Mouse (Mus musculus) skeletal muscle tissue, adult 2 months (tissue): Measurements from ENCODE around the gene Ptx4.

Experiments used
- DNase-seq: peaks from one replicate; pipeline ENCODE4 v3.0.0-alpha.2; 2012; ENCODE audit warnings: low read depth, low spot score

Gene Ptx4

DNA sequence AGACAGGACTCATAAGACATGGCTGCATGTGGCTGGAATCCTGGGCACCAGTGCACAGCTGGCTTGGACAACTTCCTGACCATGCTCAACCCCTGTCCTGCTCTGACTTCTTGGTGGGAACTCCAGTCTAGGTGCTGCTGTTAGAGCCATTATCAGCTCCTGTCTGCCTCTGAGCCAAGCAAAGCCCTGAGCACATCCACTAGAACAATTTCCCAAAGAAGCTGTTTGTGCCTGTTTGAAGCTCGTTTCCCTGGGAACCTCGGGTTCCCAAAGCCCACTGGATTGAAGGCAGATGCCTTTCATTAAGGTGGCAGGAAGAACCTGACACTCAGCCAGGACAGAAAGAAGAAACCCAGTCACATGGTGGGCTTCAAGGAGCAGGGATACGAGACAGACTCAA is at the start of gene Ptx4:
Gene Ptx4, plus strand, starts transcription at position 355 of the 400 bp plus-strand sequence.
- peak; percentile 27 for DNase-seq

DNA sequence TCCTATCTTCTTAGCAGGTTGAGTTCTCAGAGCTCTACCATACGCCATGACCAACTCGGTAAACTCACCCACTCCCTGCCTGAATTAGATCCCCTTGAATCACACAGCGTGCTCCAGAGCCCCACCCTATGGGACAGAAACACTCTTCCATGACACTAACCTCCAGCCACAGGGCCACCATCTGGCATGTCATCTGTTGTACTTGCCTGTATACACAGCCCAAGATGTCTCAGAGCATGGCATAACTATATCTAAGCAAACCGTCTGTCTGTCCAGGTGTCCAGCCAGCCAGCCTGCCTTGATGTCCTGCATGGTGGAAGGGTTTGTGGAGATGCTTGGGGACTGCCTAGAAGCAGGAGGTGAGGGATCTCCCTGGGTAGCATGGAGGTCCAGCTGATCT is 43.7 kb upstream of the Ptx4 start:
- no peak for DNase-seq

DNA sequence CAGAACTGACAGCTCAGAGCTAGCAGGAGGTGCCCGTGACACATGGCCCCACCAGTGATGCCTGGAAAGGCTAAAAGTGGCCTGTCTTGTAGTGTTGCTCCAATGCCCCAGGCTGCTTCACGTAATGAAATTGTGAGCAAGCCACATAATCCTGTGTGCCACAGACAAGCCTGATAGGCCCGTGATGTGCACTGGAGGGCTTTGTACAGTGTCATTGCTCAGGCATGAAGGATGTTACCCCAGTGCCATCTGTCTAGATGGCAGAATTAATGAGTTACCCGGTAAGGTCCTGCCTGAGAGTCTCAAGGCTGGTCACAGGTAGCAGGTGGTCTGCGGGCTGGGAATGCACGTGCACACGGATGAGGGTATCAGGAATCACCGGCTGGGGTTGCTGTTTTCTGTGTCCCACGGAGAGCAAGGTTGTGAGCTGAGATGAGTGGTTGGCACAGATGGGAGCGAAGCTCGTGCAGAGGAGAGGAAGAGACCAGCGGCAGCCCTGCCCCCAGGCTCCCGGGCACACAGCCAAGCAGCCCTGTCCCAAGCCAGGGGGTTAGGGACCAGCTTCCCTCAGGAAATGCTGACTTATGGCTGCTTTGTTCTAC is 42.7 kb upstream of the Ptx4 start:
- DNase-seq: no peak

DNA sequence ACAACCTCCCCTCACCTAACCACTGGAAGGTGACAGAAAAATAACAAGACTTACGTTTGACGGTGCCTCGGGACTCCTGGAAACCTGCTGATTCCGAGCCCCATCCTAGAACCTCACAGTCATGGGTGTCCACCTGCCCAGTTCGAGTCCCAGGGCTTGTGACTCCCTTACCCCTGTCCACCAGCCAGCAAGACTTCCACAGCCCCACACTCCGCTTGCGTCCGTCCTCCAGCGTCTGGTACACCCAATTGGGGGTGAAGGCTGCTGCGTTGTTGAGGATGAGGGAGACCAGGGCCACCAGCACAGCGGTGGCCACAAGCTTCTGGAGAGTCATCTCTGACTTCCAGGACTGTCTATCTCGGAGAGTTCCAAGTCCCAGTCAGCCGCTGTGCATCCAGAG is 40.4 kb upstream of the Ptx4 start:
- DNase-seq: no peak

DNA sequence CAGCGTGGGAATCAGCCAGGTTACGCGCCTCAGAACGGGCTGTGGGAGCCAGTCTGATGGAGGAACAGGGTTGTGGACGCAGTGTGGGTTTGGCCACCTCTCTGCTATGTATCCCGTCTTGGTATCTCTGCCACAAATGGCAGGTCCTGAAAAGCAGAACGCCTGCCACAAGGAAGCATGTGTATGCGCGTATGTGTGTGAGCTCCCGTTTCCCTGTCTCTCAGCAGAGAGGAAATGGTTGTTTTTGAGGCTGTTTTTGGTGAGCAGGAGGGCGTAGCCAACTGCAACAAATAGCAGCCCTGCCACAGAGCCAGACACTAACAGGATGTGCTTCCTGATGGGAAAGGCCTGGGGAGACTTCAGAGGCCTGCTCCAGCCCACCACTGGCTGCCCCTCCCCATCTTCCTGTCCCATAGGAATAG is 39.6 kb upstream of the Ptx4 start:
- DNase-seq: peak; percentile 63

DNA sequence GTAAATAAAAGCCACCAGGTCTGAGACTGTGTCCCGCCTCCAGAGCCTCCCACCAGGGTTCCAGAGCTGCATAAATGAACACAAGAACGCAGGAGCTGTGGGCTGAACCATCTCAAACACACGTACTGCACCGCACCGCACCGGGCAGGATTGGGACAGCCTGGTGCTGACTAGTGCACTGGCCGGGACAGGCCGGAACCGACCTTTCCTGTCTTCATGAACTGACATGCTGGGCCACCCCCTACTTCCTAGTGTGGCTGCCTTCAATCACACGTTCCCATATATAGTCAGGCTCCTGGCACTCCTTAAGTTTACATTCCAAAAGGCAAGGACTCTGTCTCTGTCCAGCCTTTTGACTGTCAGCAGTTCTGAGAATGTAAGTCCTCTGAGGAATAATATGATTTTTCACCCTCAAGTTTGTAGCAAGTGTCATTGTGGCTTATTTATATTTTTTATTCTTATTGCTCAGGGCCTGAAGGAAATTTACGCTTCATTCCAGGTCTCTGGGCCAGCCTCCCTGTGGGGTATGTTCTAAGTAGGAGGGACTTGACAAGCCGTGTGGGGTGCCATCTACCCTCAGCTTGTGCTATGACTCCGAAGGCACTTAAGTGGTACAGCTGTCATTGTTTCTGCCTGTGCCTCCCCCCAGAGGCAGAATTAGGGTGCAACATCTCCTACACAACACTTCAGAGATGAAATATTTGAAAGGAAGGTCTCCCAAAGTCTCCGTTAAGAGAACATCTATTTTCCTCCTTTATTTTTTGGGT is 38.3 kb upstream of the Ptx4 start:
- no peak for DNase-seq

DNA sequence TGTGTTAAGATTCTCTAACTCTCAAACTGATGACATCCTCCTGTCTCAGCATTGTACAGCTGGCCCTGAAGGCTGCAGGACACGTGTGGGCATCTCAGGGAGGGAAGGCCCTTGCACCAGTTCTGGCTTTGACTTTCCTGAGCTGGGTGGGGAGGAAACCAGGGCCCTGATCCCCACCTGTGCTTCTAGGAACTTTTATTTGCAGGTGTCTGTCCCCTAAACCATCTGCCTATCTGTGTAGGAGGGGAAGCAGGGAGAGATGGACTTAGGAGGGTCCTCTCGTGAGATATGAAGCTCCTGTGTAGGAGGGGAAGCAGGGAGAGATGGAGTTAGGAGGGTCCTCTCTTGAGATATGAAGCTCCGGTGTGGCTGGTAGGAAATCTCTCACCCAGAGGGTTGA is 37.7 kb upstream of the Ptx4 start:
- no peak for DNase-seq

DNA sequence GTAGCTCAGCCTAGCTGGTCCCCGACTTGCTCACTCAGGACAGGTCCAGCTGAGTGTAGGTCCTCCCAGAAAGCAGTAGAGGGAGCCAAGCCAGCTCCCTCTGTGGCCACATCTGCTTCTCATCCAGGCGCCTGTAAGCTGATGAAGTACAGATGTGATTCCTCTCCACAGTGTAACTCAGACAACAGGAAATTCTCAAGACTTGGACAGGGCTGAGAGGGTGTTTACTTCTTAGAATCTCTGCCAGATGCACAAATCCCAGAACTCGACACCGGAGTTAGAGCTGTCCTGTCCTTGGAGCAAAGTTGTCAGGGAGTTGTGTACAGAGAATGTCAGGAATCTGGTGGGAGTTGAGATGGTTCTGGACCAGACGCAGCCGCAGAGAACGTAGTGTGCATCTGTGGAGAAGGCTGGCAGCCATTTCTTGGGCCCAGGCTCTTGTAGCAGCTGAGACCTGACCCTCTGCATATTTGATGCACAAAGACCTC is 37.1 kb upstream of the Ptx4 start, which contains the start of gene Tmem204:
Gene Tmem204, minus strand, starts transcription at position 148 of the 488 bp plus-strand sequence.
- DNase-seq: peak; percentile 89

DNA sequence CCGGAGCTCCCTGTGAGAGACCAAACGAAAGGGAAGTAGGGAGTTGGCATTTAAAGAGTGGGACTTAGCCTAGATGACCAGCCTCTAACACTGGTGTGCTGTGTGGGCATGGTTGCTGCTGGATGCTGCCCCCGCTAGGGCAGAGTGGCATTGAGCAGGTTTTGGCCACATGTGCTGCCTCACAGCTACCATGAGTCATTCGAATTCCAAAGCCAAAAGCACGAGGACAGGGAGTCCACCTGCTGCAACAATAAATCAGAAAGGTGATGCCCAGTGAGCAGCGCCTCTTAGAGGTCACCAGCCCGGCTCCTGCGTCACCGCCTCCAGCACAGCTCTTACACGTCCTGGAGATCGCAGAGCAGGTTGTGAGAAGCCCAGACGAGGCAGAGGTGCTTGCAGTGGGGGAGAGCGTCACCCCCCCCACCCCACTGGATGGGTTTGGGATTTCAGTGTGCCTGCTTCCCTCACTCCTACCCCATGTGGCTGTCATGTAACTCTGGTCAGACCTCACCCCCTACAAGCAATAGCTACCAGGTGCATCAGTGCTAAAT is 35.6 kb upstream of the Ptx4 start:
- DNase-seq: peak; percentile 89

DNA sequence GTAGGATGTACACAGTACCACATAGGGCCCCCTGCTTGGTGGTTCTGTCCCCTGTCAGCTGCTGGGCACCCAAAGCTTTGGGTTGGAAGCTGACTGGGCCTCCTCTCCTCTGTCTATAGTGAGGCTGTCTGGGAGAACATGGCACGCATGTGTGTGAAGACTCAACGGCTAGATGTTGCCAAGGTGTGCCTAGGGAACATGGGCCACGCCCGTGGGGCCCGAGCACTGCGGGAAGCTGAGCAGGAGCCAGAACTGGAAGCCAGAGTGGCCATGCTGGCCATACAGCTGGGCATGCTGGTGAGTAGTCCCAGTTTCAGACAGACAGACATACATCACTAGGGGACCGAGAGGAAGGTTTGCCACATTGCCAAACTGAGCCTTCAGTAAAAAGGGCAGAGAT is 33.8 kb upstream of the Ptx4 start:
- DNase-seq: no peak

DNA sequence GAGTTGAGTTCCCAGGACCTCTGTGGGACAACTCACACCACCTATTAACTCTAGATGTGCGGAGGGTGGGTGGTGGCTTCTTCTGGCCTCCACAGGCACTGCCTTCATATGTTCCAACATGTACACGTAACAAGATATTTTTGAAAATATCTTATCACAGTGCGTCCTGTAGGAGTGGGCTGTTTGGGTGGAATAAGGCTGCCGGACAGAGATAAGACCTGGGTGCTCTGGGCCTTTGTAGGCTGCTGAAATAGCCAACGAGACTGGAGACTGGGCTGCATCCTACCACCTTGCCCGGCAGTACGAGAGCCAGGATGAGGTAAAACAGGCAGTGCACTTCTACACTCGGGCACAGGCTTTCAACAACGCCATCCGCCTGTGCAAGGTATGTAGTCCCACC is 31.4 kb upstream of the Ptx4 start:
- no peak for DNase-seq

DNA sequence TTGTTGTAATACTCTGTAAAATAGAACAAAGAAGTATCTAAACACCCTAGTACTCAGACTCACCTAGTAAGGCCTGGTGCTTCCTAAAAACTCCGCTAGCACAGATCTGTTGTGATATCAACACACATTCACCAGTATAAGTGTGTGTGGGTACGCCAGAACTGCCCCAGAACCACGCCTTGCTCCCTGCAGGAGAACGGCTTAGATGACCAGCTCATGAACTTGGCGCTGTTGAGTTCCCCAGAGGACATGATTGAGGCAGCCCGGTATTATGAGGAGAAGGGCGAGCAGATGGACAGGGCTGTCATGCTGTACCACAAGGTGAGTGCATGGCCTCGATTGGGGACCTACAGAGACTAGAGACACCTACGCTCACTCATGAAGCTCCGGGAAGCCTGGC is 30.1 kb upstream of the Ptx4 start:
- DNase-seq: no peak

DNA sequence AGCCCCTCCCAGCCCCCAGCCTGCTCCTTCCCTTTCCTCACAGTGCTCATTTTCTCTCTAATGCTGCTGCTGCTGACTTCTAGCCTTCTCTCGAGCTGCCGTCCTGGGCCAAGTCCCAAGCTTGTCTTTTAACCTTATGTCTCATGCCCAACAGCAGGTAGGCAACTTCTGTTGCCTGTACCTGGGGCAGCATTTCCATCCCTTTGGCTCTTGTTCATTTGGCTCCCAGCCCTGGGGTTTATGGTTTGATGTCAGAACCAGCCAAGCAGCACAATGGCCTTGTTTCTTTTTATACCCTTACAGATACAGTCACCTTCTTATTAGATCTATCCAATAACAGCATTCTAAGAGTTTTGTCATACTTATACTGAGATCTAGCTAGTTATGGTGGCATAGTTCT is 24.3 kb upstream of the Ptx4 start:
- no peak for DNase-seq

DNA sequence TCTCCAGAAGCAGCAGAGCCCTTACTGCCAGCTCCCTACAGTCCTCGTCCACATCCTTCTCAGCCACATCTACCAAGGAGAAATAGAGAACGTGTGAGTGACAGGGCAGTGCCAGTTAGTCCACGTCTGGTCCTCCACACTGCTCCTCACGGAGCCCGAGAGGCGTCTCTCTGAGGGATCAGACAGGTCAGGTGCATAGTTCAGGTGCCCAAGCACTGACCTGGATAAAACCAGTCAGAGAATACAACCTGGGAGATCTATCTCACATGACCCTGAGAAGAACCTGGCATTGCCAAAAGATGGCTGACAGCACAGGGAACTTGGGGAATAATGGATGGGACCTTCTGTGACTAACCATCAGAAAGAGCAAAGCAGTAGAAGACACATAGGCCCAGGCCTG is 20.5 kb upstream of the Ptx4 start:
- DNase-seq: no peak

DNA sequence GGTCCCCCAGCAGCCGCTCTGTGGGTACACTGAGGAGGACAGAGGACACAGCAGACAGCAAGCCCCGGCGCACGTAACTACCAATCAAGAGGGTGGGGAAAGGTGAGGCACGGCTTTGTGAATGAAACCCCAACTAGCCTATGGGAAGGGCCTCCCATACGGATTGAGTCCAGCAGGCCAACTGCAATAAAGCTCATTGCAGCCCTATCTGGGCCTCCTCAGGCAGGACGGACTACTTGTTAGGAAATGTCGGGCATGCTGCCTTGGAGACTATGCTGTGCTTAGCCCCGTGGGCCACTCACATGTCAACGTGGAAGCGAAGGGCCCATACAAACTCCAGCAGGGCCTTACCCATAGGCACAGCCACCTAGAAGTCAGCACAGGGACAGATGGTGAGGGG is 19.2 kb upstream of the Ptx4 start:
- no peak for DNase-seq

DNA sequence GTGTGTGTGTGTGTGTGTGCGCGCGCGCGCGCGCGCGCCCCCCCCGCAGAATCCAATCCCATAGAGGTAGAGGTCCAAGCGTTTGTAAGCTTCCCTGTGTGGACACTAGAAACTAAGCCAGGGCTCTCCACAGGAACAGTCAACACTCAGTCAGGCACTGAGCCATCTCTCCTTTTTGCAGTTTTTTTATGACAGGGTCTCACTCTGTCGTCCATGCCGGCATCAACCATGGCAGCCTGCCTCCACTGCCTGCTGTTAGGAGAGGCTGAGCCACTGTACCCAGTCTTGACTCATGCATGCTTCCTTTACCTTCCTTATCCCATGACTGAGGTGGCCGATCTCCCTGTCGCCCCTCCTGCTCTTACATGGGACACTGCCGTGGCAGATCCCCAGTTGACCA is 12.8 kb upstream of the Ptx4 start:
- DNase-seq: no peak

DNA sequence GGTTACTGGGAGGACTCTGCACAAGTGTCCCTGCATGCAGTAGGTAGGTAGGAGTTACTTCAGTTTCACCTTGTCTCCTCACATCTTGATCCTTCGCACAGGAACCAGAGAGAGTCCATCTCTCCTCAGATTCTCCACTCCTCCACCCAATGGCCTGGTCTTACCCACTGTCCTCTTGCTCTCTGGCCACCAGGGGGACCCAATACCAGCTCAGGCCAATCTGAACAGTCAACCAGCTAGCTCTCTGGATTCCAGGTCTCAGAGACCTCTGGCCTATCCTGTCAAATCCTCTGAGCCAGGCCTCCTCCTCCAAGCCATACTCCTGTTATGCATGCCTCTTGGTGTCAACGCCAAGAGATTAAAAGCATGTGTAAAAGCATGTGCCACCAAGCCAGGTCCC is 11.0 kb upstream of the Ptx4 start:
- DNase-seq: no peak

DNA sequence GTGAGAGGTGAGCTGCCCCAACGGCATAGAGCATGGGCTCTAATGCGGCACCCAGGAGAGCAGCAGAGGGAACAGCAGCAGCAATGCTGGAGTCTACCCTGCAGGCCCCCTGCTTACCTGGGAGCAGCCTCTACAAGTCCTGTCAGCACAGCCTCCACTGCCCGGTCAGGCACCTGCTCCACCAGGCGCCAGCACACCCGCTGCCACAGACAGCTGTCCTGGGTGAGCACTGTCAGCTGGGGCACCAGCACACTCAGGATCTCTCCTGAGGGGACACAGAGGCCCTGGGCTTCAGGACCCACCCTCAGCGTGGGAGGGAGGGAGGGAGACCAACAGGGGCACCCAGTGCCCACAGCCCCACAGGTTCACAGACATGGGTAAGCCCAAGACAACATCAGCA is 10.0 kb upstream of the Ptx4 start:
- no peak for DNase-seq

DNA sequence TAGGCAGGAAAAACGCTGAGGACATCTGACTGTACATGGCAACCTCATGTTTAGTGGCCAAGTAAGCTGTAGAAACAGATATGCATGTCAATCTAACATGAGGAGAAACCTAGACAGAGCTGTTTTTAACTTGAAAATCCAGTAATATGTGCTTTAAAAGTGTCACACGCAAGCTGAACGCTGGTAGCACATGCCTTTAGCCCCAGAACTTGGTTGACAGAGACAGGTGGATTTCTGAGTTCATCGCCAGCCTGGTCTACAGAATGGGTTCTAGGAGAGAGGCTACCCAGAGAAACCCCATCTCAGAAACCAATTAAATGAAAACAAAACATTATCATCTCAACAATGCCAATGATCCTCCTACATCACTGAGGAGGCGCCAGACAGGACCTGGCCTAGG is 9.3 kb upstream of the Ptx4 start:
- no peak for DNase-seq

DNA sequence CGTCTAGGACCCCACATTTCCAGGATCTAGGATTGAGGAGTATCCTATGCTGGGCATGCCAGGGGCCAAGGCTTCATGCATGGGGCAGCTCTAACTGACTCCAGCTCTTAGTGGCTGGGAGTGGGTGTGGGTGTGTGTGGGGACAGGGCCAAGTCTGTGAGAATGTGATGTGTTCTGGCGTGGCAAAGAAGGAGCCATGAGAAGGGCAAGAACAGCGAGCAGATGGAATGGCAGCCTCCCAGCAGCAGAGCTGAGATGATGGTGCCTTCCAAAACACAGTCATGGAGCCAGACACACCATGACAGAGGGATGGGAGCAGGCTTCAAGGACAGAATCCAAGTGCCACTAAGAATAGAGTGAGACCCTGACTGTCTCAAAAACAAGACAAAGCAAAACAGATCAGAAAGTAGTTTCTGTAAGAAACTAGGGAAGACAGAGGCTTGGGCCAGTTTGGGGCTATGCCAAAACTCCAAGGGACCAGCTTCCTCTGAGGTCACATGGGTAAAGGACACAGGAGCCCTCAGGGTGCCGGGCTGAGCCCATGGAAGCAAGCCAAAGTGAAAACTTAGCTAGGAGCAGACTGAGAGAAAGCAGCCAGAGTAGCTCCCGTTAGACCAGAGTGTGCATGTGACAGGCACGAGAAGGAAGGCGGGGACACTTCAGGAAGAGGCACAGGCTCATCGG is 8.7 kb upstream of the Ptx4 start:
- peak; percentile 71 for DNase-seq

DNA sequence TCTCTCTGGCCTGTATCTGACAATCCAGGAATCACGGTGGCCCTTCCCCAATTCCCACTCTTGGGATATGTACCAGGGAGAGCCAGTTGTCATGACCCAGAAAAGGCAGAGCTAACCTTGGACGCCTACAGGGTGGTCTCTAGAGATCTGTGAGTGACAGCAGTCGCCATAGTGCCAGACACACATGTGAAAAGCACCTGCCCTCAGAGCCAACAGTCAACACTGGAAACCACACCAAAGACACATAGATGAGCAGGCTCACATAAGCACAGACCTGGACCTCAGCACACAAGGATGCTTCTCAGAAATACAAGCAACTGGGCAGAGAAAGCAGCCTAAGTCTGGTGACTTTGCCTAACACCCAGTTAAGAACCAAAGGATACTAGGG is 8.1 kb upstream of the Ptx4 start:
- no peak for DNase-seq

DNA sequence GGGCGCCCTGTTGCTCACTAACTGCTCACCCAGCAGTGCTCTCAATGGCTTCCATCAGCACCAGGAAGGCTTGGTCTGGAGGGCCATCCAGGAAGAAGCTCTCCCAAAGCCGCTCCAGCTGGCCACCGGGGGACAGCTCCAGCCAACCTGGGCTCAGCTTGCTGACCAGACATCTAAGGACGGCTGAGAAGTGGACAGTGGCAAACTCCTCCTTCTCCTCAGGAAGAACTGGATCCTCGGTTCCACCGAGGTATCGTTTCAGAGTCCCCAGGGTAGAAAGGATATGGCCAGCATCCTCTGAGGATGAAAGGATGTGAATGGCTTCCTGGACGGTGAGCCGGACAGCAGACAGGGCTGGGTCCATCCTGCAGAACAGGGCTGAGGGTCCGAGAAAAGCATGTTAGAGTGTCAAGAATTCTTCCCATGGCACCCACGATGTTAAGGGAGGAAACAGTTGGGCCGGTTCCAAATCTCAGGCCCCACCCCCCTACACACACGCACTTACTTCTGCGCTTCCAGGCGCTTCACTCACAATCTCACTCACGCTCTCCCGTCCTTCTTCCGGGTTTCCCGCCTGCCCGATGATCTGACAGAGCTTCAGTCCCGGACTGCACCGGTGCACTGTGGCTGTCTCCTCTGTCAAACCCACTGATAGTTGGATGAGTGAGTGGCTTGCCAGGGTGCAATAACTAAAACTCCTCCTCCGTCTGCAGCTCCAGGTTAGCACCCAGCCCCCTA is 5.5 kb upstream of the Ptx4 start:
- peak; percentile 51 for DNase-seq
